ENCODE assay signal across 16 mouse cellular contexts in the genomic region with DNA sequence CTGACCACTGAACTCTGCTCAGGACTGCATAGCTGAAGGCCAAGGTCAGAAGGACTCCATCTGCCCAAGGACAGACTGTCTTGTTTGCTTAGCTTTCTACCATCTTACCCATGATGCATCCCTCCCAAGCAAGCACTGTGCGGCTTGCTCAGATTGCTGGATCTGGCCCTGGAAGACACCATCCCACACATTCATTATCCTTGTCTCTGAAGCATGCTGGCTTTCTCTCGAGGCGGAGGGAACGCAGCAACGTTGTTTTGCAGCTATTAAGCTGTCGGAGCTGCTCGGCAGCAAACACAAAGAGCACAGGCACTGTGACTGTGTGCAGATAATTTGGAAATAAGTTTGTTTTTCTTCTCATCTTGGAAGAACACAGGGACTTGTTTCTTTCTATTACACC.
DNase-seq lines count a peak whose midpoint lies in the region; ATAC-seq lines count a peak whose summit lies in the region.
"Had no signal": no experiment of that assay in that cellular context is flagged by ENCODE, and none has a peak within 500 bp of the region (broad histone marks: within the 10 kb centered on the region; RNA-seq: fewer than 3 reads in every experiment).

No protein-coding gene starts in this region.

- H3K27ac ChIP-seq in heart, embryonic 12.5 days (ENCODE audit: poor library complexity, severe bottlenecking), result no peak overlapping the region
- H3K27ac ChIP-seq: heart, embryonic 15.5 days; macrophage; stomach, postnatal 0 days had no signal

- no peaks in the 10 kb centered on the region for H3K27me3 ChIP-seq in heart, embryonic 12.5 days (replicated peaks)
- H3K27me3 ChIP-seq: heart, embryonic 15.5 days had no signal

- H3K36me3 ChIP-seq in heart, embryonic 12.5 days, result no peaks in the 10 kb centered on the region
- H3K36me3 ChIP-seq: heart, embryonic 15.5 days had no signal

- no peak overlapping the region for H3K4me2 ChIP-seq in heart, embryonic 12.5 days
- H3K4me2 ChIP-seq: heart, embryonic 15.5 days had no signal

- 74% methylated on average over 7 of the region's 7 CpGs for WGBS in heart, embryonic 12.5 days

- ATAC-seq in heart, embryonic 12.5 days (ENCODE audit: insufficient number of reproducible peaks, low FRiP score), result no peak
- ATAC-seq: hindbrain, embryonic 16.5 days had no signal

- H3K9me3 ChIP-seq in heart, embryonic 12.5 days (replicated peaks), result no peaks in the 10 kb centered on the region
- H3K9me3 ChIP-seq: heart, embryonic 15.5 days had no signal

- H3K4me1 ChIP-seq in heart, embryonic 12.5 days (replicated peaks), result peaks cover 3% of the 10 kb centered on the region; the same call in 1 of the 2 replicates
- H3K4me1 ChIP-seq: heart, embryonic 15.5 days had no signal

- H3K4me3 ChIP-seq in heart, embryonic 12.5 days, result no peak overlapping the region
- H3K4me3 ChIP-seq: heart, embryonic 15.5 days had no signal

- H3K9ac ChIP-seq in heart, embryonic 12.5 days, result no peak overlapping the region
- H3K9ac ChIP-seq: heart, embryonic 15.5 days had no signal

- peak; percentile 20 for DNase-seq in kidney, postnatal 10 days
- no peak for DNase-seq in kidney, adult 9 months
- DNase-seq in thymus, postnatal 4 days, result peak; percentile 13
- no peak for DNase-seq in thymus, postnatal 10 days (ENCODE audit: low spot score in 2 of 2)
- DNase-seq in layer of hippocampus, postnatal 36 days, result peak; percentile 37 to 38
- peak; percentile 6 for DNase-seq in testis, postnatal 14 days (ENCODE audit: low spot score)
- no peak for DNase-seq in urinary bladder, adult 18-20 months (ENCODE audit: low spot score in 2 of 2)
- DNase-seq: cerebellum, adult 18-20 months; gastrocnemius, postnatal 36 days; kidney, adult 2 months; spleen, adult 18-20 months had no signal

Comparison
In these comparisons a context has a peak if more than half of its experiments do, and no peak if none do; other contexts are left out.
1. DNase-seq: peak in kidney, postnatal 10 days (single experiment), thymus, postnatal 4 days (single experiment), layer of hippocampus, postnatal 36 days (2 of 2) and testis, postnatal 14 days (single experiment); none in kidney, adult 9 months (single experiment), thymus, postnatal 10 days (0 of 2) and urinary bladder, adult 18-20 months (0 of 2).